Mouse (Mus musculus) neural tube, embryonic 14.5 days (tissue): ENCODE measurements around the gene Mcfd2. TPM values are rescaled to one million over a fixed set of nuclear protein-coding genes. Genes with fewer than 3 reads are reported as not detected.

Experiments used
- ATAC-seq: fragments of 200-750 bp; cut with Nextera tagmentation; 2 replicates; pipeline ENCODE4 v1.8.0; 2017; ENCODE audit warnings: low read depth, mild to moderate bottlenecking, moderate TSS enrichment, moderate library complexity
- H3K27ac ChIP-seq: fragments of 300-500 bp; sonication (generic); 2 replicates; pipeline ENCODE4 v1.5.1; 2014; ENCODE audit warnings: low read depth, mild to moderate bottlenecking, control low read depth, low read length, moderate library complexity, mixed read lengths
- H3K27me3 ChIP-seq: fragments of 300-500 bp; sonication (generic); 2 replicates; pipeline ENCODE4 v1.6.1; 2014; ENCODE audit warnings: low read length; ENCODE audit not compliant: control insufficient read depth, insufficient read depth
- H3K36me3 ChIP-seq: fragments of 300-500 bp; sonication (generic); 2 replicates; pipeline ENCODE4 v1.6.1; 2014; ENCODE audit warnings: low read length, mixed read lengths; ENCODE audit not compliant: control insufficient read depth, insufficient read depth
- H3K4me1 ChIP-seq: fragments of 300-500 bp; sonication (generic); 2 replicates; pipeline ENCODE4 v1.6.1; 2014; ENCODE audit warnings: low read length; ENCODE audit not compliant: control insufficient read depth, insufficient read depth
- H3K4me2 ChIP-seq: fragments of 300-500 bp; sonication (generic); 2 replicates; pipeline ENCODE4 v1.6.1; 2014; ENCODE audit warnings: mild to moderate bottlenecking, low read depth, low read length, control low read depth
- H3K4me3 ChIP-seq: fragments of 300-500 bp; sonication (generic); 2 replicates; pipeline ENCODE4 v1.5.1; 2014; ENCODE audit warnings: low read depth, low read length, control low read depth, mixed read lengths
- H3K9ac ChIP-seq: fragments of 300-500 bp; sonication (generic); replicated peaks from 2 replicates; pipeline ENCODE4 v1.6.1; 2014; ENCODE audit warnings: low read depth, mild to moderate bottlenecking, control low read depth, low read length, mixed read lengths
- H3K9me3 ChIP-seq: fragments of 300-500 bp; sonication (generic); 2 replicates; pipeline ENCODE4 v1.6.1; 2016; ENCODE audit warnings: low read length; ENCODE audit not compliant: control insufficient read depth
- WGBS: fragments of 180-500 bp; shearing (Covaris S2); extraction: QIAGEN DNeasy Blood & Tissue Kit; methylation state at CpG from one replicate; pipeline ENCODE4 v1.1.7; 2014; 5-methylcytosine and 5-hydroxymethylcytosine counted together
- polyA plus RNA-seq: library from polyadenylated mRNA; unstranded; fragments of >200 nt; fragmentation: Nextera tagmentation; extraction: Ambion mirVana; gene quantifications from 2 replicates; pipeline ENCODE4 v1.2.1, GENCODE M21; 2014

Gene Mcfd2
- 38.3 and 45.2 TPM in 2 replicates for polyA plus RNA-seq

DNA sequence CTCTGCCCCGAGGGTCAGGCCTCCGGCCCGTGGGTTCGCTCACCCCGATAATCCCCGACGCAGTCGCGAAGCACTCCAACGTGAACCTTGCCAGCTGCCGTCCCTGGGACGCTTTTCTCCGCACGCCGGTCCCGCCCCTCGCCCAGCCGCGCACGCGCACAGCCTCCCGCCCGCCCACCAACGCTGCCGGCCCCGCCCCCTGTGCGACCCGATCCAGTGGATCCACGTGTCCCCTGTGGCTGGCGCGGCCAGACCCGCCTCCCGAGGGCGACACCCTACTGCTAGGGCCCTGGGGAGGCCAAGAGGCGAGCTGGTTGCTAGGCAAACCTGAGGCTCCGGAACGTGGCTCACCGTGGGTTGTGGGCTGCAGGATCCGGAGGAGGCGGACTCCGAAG is at the start of gene Mcfd2:
Mcfd2 (minus strand) TSS at position 144 of the 395 bp plus-strand sequence.
- peak within 1 kb of the TSS; percentile 78 for H3K4me2 ChIP-seq
- H3K9ac ChIP-seq, result peak within 1 kb of the TSS; percentile 95
- peak; percentile 89 for ATAC-seq
- peaks cover 12% of the 10 kb centered on the region for H3K4me1 ChIP-seq
- H3K36me3 ChIP-seq, result no peaks in the 10 kb centered on the region
- no peaks in the 10 kb centered on the region for H3K27me3 ChIP-seq
- WGBS, result under 1% methylated on average over 41 of the region's 41 CpGs
- peak within 1 kb of the TSS; percentile 89 for H3K4me3 ChIP-seq
- H3K27ac ChIP-seq, result peak within 1 kb of the TSS; percentile 61
- H3K9me3 ChIP-seq, result no peaks in the 10 kb centered on the region

GRCm38 (mm10) chr17:87315021-87315531 is 49.3 kb upstream of the Mcfd2 start:
- Histone ChIP-seq H3K27ac (no peak overlapping the region), H3K9me3 (no peaks in the 10 kb centered on the region), H3K9ac (no peak overlapping the region; the same call in 1 of the 2 replicates), H3K27me3 (no peaks in the 10 kb centered on the region), H3K4me2 (no peak overlapping the region), H3K4me1 (no peaks in the 10 kb centered on the region), H3K4me3 (no peak overlapping the region), H3K36me3 (no peaks in the 10 kb centered on the region)
- 7% methylated on average over 9 of the region's 9 CpGs for WGBS
- ATAC-seq, result peak; percentile 85

DNA sequence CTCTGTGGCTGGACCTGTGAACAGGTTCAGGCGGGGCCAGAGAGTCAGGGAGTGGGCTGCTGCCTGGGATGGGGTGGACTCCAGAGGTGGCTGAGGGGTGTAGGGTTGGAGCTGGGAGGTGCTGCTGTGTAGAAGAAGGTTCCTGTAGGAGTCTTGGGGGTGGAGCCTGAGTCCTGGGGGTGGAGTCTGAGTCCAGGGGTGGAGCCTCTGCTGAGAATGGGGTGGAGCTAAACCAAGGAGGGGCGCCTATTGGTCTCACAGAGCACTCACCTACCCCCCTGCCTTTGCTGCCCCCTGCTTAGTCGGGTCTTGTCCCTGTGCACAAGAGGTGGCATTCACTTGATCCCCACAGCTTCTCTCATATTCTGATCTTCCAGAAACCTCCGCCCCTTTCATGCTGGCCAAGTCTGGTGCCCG is 48.8 kb upstream of the Mcfd2 start:
- Histone ChIP-seq H3K9me3 (no peaks in the 10 kb centered on the region), H3K9ac (no peak overlapping the region), H3K4me2 (no peak overlapping the region), H3K4me3 (no peak overlapping the region), H3K27me3 (no peaks in the 10 kb centered on the region), H3K36me3 (no peaks in the 10 kb centered on the region), H3K4me1 (no peaks in the 10 kb centered on the region), H3K27ac (no peak overlapping the region)
- 64% methylated on average over 5 of the region's 5 CpGs for WGBS
- peak; percentile 44; the same call in 1 of the 2 replicates for ATAC-seq

GRCm38 (mm10) chr17:87314121-87314520 is 48.4 kb upstream of the Mcfd2 start:
- ATAC-seq, result no peak
- no peak overlapping the region for H3K9ac ChIP-seq
- H3K4me1 ChIP-seq, result no peaks in the 10 kb centered on the region
- no peaks in the 10 kb centered on the region for H3K9me3 ChIP-seq
- no peak overlapping the region for H3K4me3 ChIP-seq
- H3K4me2 ChIP-seq, result no peak overlapping the region
- no peaks in the 10 kb centered on the region for H3K36me3 ChIP-seq
- no peaks in the 10 kb centered on the region for H3K27me3 ChIP-seq
- 87% methylated on average over 8 of the region's 8 CpGs for WGBS
- H3K27ac ChIP-seq, result no peak overlapping the region

DNA sequence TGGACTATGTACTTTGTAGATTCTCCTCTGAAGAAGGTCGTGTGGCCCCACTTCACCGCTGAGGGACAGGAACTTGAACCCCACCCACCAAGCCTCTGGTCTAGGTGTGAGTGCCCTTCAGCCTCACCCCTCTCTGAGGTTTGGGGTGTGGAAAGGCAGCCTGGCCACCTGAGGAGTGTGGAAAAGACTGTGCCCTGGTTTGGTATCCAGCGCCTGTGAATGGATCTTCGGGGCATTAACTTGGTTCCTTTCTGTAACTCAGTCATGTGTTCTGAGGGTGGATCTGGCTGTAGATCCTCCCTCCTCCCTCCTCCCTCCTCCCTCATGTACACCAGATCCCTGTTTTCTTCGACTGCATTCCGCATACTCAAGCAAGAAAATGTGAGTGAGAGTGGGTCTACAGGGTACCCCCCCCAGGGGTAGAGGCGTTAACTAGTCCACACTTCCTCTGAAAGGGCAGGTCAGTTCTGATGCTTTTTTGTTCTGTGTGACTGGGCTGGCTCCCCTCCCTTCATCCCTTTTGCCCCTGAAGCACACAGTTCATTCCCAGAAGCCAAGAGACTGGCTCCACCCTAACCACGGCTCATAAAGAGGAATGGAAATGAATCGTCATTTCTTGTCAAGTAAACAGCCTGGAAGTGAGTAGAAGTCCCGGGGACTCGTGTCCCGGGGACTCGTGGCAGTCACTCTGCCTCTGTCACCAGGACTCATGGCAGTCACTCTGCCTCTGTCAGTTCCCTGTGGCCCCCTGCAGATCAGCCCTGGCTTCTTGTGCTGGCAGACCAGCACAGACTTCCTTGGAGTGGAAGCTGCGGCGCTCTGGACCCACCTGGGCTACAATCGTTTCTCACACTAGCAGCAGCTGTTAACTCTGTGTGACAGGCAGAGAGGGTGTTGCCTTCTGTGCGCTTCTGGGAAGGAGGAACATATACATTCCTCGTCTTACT is 47.5 kb upstream of the Mcfd2 start:
- Histone ChIP-seq H3K9ac (no peak overlapping the region), H3K4me1 (no peaks in the 10 kb centered on the region), H3K27ac (no peak overlapping the region), H3K27me3 (no peaks in the 10 kb centered on the region), H3K36me3 (no peaks in the 10 kb centered on the region), H3K4me2 (no peak overlapping the region), H3K4me3 (no peak overlapping the region), H3K9me3 (no peaks in the 10 kb centered on the region)
- WGBS, result 67% methylated on average over 18 of the region's 18 CpGs
- no peak for ATAC-seq

DNA sequence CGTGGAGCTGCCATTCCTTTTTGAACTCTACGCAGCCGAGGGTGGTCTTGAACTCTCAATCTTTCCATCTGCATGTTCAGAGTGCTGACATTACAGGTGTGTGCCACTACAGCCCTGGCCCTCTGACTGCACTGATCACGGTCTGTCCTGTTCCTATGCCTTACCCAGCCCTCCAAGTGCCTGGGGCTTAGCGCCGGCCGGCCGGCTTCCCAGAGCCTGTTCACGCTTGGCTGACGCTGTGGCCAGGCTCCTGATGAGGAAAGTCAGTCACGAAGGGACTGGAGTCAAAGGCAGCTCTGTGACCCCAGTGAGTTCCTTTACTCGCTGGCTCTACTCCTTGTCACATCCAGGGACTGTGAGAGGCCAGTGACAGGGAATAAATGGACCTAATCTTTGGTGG is 46.6 kb upstream of the Mcfd2 start:
- no peaks in the 10 kb centered on the region for H3K36me3 ChIP-seq

DNA sequence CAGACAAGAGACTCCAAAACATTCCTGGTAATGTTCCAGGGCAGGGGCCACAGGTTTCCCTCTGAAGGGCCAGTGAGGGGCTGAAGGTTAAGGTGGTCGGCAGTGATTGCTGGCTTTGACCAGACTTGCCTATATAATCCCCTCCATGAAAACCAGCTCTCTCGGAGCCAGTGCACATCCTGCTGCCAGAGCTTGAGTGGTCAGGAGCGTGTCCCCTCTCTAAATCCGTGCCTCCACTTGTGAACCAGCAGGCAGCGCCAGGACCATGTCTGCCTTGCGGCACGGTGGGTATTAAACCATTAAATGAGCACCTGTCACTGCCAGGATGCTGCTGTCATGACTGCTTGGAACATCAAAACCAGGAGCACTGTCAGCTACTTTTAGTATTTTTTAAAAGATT is 44.8 kb upstream of the Mcfd2 start:
- no peaks in the 10 kb centered on the region for H3K4me1 ChIP-seq
- H3K36me3 ChIP-seq, result no peaks in the 10 kb centered on the region
- H3K27me3 ChIP-seq, result no peaks in the 10 kb centered on the region
- H3K9me3 ChIP-seq, result no peaks in the 10 kb centered on the region
- no peak for ATAC-seq
- no peak overlapping the region for H3K4me2 ChIP-seq
- 89% methylated on average over 7 of the region's 7 CpGs for WGBS
- H3K27ac ChIP-seq, result no peak overlapping the region
- no peak overlapping the region for H3K9ac ChIP-seq
- H3K4me3 ChIP-seq, result no peak overlapping the region

More for the DNA sequence above, 46.6 kb upstream of the Mcfd2 start:
- ATAC-seq, result no peak
- Histone ChIP-seq H3K4me3 (no peak overlapping the region), H3K9me3 (no peaks in the 10 kb centered on the region), H3K4me2 (no peak overlapping the region), H3K27me3 (no peaks in the 10 kb centered on the region), H3K27ac (no peak overlapping the region), H3K9ac (no peak overlapping the region), H3K4me1 (no peaks in the 10 kb centered on the region)
- 43% methylated on average over 12 of the region's 12 CpGs for WGBS

GRCm38 (mm10) chr17:87309073-87309788 is 43.5 kb upstream of the Mcfd2 start:
- no peak overlapping the region for H3K27ac ChIP-seq
- no peak overlapping the region for H3K9ac ChIP-seq
- no peaks in the 10 kb centered on the region for H3K4me1 ChIP-seq
- no peaks in the 10 kb centered on the region for H3K36me3 ChIP-seq
- no peak for ATAC-seq
- no peak overlapping the region for H3K4me3 ChIP-seq
- 86% methylated on average over 12 of the region's 12 CpGs for WGBS
- H3K4me2 ChIP-seq, result no peak overlapping the region
- H3K27me3 ChIP-seq, result no peaks in the 10 kb centered on the region
- no peaks in the 10 kb centered on the region for H3K9me3 ChIP-seq

- H3K27ac ChIP-seq, result no peak overlapping the region
- WGBS, result 83% methylated on average over 8 of the region's 8 CpGs
- H3K9me3 ChIP-seq, result no peaks in the 10 kb centered on the region
Measured at GRCm38 (mm10) chr17:87306746-87307145, 41.0 kb upstream of the Mcfd2 start.

More at GRCm38 (mm10) chr17:87306746-87307145, 41.0 kb upstream of the Mcfd2 start:
- no peak for ATAC-seq
- Histone ChIP-seq H3K9ac (no peak overlapping the region), H3K4me2 (no peak overlapping the region), H3K27me3 (no peaks in the 10 kb centered on the region), H3K4me3 (no peak overlapping the region), H3K36me3 (no peaks in the 10 kb centered on the region), H3K4me1 (no peaks in the 10 kb centered on the region)
